Mouse (Mus musculus) myocyte (in vitro differentiated cells): ENCODE data around the gene Glis3. TPM values are rescaled to one million over a fixed set of nuclear protein-coding genes. Genes with fewer than 3 reads are reported as not detected.

Experiments
- H3K27me3 ChIP-seq: one replicate; pipeline ENCODE4 v1.6.1; 2011; ENCODE audit not compliant: control insufficient read depth, insufficient read depth, insufficient read length
- H3K36me3 ChIP-seq: one replicate; pipeline ENCODE4 v1.6.1; 2011; ENCODE audit not compliant: control insufficient read depth, insufficient read depth
- H3K4me2 ChIP-seq: one replicate; pipeline ENCODE4 v1.6.1; 2011; ENCODE audit warnings: low read depth, control low read depth
- H3K4me3 ChIP-seq: one replicate; pipeline ENCODE4 v1.5.1; 2011; ENCODE audit warnings: mild to moderate bottlenecking, control low read depth, moderate library complexity
- H3K79me2 ChIP-seq: one replicate; pipeline ENCODE4 v1.6.1; 2011; ENCODE audit not compliant: control insufficient read depth, insufficient read depth
- H3ac ChIP-seq: one replicate; pipeline ENCODE4 v1.6.1; 2011; ENCODE audit not compliant: control insufficient read depth, insufficient read length
- CEBPB ChIP-seq: IDR thresholded peaks from 2 replicates; pipeline ENCODE4 v1.6.1; 2011; ENCODE audit warnings: mild to moderate bottlenecking, moderate library complexity; ENCODE audit not compliant: poor library complexity, insufficient read depth, severe bottlenecking
- E2F4 ChIP-seq: IDR thresholded peaks from one replicate; pipeline ENCODE4 v1.6.1; 2011; ENCODE audit warnings: mild to moderate bottlenecking, control low read depth, moderate library complexity; ENCODE audit not compliant: insufficient read depth
- MAX ChIP-seq: IDR thresholded peaks from one replicate; pipeline ENCODE4 v1.6.1; 2011; ENCODE audit warnings: low read depth, mild to moderate bottlenecking, control low read depth
- MYOD1 ChIP-seq, 3 experiments: IDR thresholded peaks; one replicate each; pipeline ENCODE4 v1.6.1; 2011; ENCODE audit warnings: control low read depth in 2 of 3, low read depth in 2 of 3, mild to moderate bottlenecking in 2 of 3, moderate library complexity in 1 of 3; ENCODE audit not compliant: insufficient read length in 2 of 3, control insufficient read depth in 1 of 3
- MYOG ChIP-seq, 3 experiments: IDR thresholded peaks; one replicate each; pipeline ENCODE4 v1.6.1; 2011; ENCODE audit warnings: control low read depth in 2 of 3, low read depth in 2 of 3, mild to moderate bottlenecking in 2 of 3; ENCODE audit not compliant: insufficient read length in 2 of 3, control insufficient read depth in 1 of 3, insufficient read depth in 1 of 3
- POLR2A ChIP-seq: IDR thresholded peaks from one replicate; pipeline ENCODE4 v1.6.1; 2011; ENCODE audit warnings: low read depth, mild to moderate bottlenecking, control low read depth, moderate library complexity; ENCODE audit not compliant: insufficient read length
- POLR2AphosphoS2 ChIP-seq: IDR thresholded peaks from one replicate; pipeline ENCODE4 v1.6.1; 2011; ENCODE audit warnings: low read depth, control low read depth; ENCODE audit not compliant: insufficient read length
- REST ChIP-seq: IDR thresholded peaks from one replicate; pipeline ENCODE4 v1.6.1; 2011; ENCODE audit warnings: mild to moderate bottlenecking, control low read depth, moderate library complexity; ENCODE audit not compliant: insufficient read depth, insufficient read length
- SRF ChIP-seq: IDR thresholded peaks from one replicate; pipeline ENCODE4 v1.6.1; 2011; ENCODE audit warnings: low read depth; ENCODE audit not compliant: control insufficient read depth, insufficient read length
- TCF12 ChIP-seq: IDR thresholded peaks from one replicate; pipeline ENCODE4 v1.6.1; 2011; ENCODE audit warnings: mild to moderate bottlenecking, control low read depth; ENCODE audit not compliant: poor library complexity, insufficient read depth, severe bottlenecking
- TCF3 ChIP-seq: IDR thresholded peaks from one replicate; pipeline ENCODE4 v1.6.1; 2011; ENCODE audit warnings: low read depth, control low read depth; ENCODE audit not compliant: insufficient read length
- USF1 ChIP-seq: IDR thresholded peaks from one replicate; pipeline ENCODE4 v1.6.1; 2011; ENCODE audit warnings: low read depth, mild to moderate bottlenecking, control low read depth, moderate library complexity
- polyA plus RNA-seq: library from polyadenylated mRNA; unstranded; fragments of >200 nt; fragmentation: generic; extraction: Trizol; gene quantifications from one replicate; pipeline ENCODE4 v1.2.1, GENCODE M21; 2012; ENCODE audit warnings: missing spikeins

The Glis3 gene
- polyA plus RNA-seq, 1 experiment: 0.79 TPM

- no peaks in the 10 kb centered on the region for H3K27me3 ChIP-seq
- TF ChIP-seq CEBPB (no peak), POLR2A (no peak), SRF (no peak), E2F4 (no peak), POLR2AphosphoS2 (no peak), MYOD1 (IDR thresholded peaks at IDR 0.05; ENCODE audit: control insufficient read depth in 1 of 3, insufficient read length in 2 of 3, low read depth in 2 of 3) (no peak), TCF3 (no peak), MAX (no peak), MYOG (IDR thresholded peaks at IDR 0.05; ENCODE audit: control insufficient read depth in 1 of 3, insufficient read depth in 1 of 3, insufficient read length in 2 of 3, low read depth in 2 of 3) (no peak), TCF12 (no peak), USF1 (no peak)
- H3ac ChIP-seq: no peak overlapping the region
- no peak overlapping the region for H3K4me2 ChIP-seq
- H3K36me3 ChIP-seq: no peaks in the 10 kb centered on the region
- H3K4me3 ChIP-seq: no peak overlapping the region
- H3K79me2 ChIP-seq: no peaks in the 10 kb centered on the region
These were observed 405.9 kb downstream of the Glis3 start for GRCm38 (mm10) chr19:28273946-28274345.

- Histone ChIP-seq H3K4me2 (no peak overlapping the region), H3K4me3 (no peak overlapping the region), H3ac (no peak overlapping the region), H3K79me2 (no peaks in the 10 kb centered on the region), H3K27me3 (no peaks in the 10 kb centered on the region), H3K36me3 (peaks cover 2% of the 10 kb centered on the region)
- no peak for TF ChIP-seq POLR2AphosphoS2
- TF ChIP-seq USF1: no peak
- TF ChIP-seq E2F4: no peak
- no peak for TF ChIP-seq POLR2A
- TF ChIP-seq CEBPB: no peak
- TF ChIP-seq MYOG (IDR thresholded peaks at IDR 0.05; ENCODE audit: control insufficient read depth in 1 of 3, insufficient read depth in 1 of 3, insufficient read length in 2 of 3, low read depth in 2 of 3): no peak
- TF ChIP-seq TCF3: no peak
These were observed 413.0 kb downstream of the Glis3 start for GRCm38 (mm10) chr19:28266850-28267249.

- Histone ChIP-seq H3K79me2 (no peaks in the 10 kb centered on the region), H3K27me3 (no peaks in the 10 kb centered on the region), H3K4me3 (no peak overlapping the region), H3ac (no peak overlapping the region), H3K4me2 (no peak overlapping the region), H3K36me3 (peaks cover 5% of the 10 kb centered on the region)
- TF ChIP-seq MYOG (IDR thresholded peaks at IDR 0.05; ENCODE audit: control insufficient read depth in 1 of 3, insufficient read depth in 1 of 3, insufficient read length in 2 of 3, low read depth in 2 of 3) (no peak), POLR2AphosphoS2 (no peak), POLR2A (no peak), TCF12 (no peak), TCF3 (no peak), REST (no peak), MYOD1 (IDR thresholded peaks at IDR 0.05; ENCODE audit: control insufficient read depth in 1 of 3, insufficient read length in 2 of 3, low read depth in 2 of 3) (no peak), MAX (no peak), E2F4 (no peak), USF1 (no peak), CEBPB (no peak), SRF (no peak)
These were observed 414.1 kb downstream of the Glis3 start for GRCm38 (mm10) chr19:28265776-28266175.

- no peak overlapping the region for H3K4me2 ChIP-seq
- H3K79me2 ChIP-seq: no peaks in the 10 kb centered on the region
- H3ac ChIP-seq: no peak overlapping the region
- no peak for TF ChIP-seq SRF
- no peak for TF ChIP-seq TCF12
- H3K4me3 ChIP-seq: no peak overlapping the region
- no peaks in the 10 kb centered on the region for H3K27me3 ChIP-seq
- H3K36me3 ChIP-seq: peaks cover 5% of the 10 kb centered on the region
These were observed 420.8 kb downstream of the Glis3 start for GRCm38 (mm10) chr19:28258907-28259675.

- no peak overlapping the region for H3ac ChIP-seq
- H3K4me2 ChIP-seq: no peak overlapping the region
- H3K79me2 ChIP-seq: no peaks in the 10 kb centered on the region
- peaks cover 5% of the 10 kb centered on the region for H3K36me3 ChIP-seq
- no peak for TF ChIP-seq MAX
- TF ChIP-seq TCF3: no peak
- no peak for TF ChIP-seq MYOG (IDR thresholded peaks at IDR 0.05; ENCODE audit: control insufficient read depth in 1 of 3, insufficient read depth in 1 of 3, insufficient read length in 2 of 3, low read depth in 2 of 3)
- no peak for TF ChIP-seq MYOD1 (IDR thresholded peaks at IDR 0.05; ENCODE audit: control insufficient read depth in 1 of 3, insufficient read length in 2 of 3, low read depth in 2 of 3)
- no peak for TF ChIP-seq SRF
- no peak for TF ChIP-seq USF1
- H3K27me3 ChIP-seq: no peaks in the 10 kb centered on the region
- H3K4me3 ChIP-seq: no peak overlapping the region
These were observed 421.4 kb downstream of the Glis3 start for GRCm38 (mm10) chr19:28258480-28258879.
